Mouse (Mus musculus) lung, postnatal 0 days (tissue): ENCODE results near the gene C1qtnf2. TPM values are rescaled to one million over a fixed set of nuclear protein-coding genes. Genes with fewer than 3 reads are reported as not detected.

Source experiments
- ATAC-seq: fragments of 200-750 bp; cut with Nextera tagmentation; 2 replicates; pipeline ENCODE4 v1.8.0; 2017; ENCODE audit warnings: moderate library complexity
- DNase-seq: peaks from one replicate; pipeline ENCODE4 v3.0.0-alpha.2; 2016; ENCODE audit warnings: low spot score
- H3K27ac ChIP-seq: fragments of 300-500 bp; sonication (generic); 2 replicates; pipeline ENCODE4 v1.5.1; 2014; ENCODE audit warnings: antibody characterized with exemption, mild to moderate bottlenecking, low read length, mixed read lengths
- H3K27me3 ChIP-seq: fragments of 300-500 bp; sonication (generic); replicated peaks from 2 replicates; pipeline ENCODE4 v1.6.1; 2014; ENCODE audit warnings: low read length, mixed read lengths; ENCODE audit not compliant: insufficient read depth
- H3K36me3 ChIP-seq: fragments of 300-500 bp; sonication (generic); 2 replicates; pipeline ENCODE4 v1.6.1; 2014; ENCODE audit warnings: low read length, mixed read lengths; ENCODE audit not compliant: insufficient read depth
- H3K4me1 ChIP-seq: fragments of 300-500 bp; sonication (generic); 2 replicates; pipeline ENCODE4 v1.6.1; 2014; ENCODE audit warnings: antibody characterized with exemption, low read depth, low read length, mixed read lengths; ENCODE audit not compliant: insufficient read depth
- H3K4me2 ChIP-seq: fragments of 300-500 bp; sonication (generic); replicated peaks from 2 replicates; pipeline ENCODE4 v1.6.1; 2014; ENCODE audit warnings: low read depth, mild to moderate bottlenecking, low read length, moderate library complexity, mixed read lengths
- H3K4me3 ChIP-seq: fragments of 300-500 bp; sonication (generic); 2 replicates; pipeline ENCODE4 v1.5.1; 2014; ENCODE audit warnings: low read depth, low read length
- H3K9ac ChIP-seq: fragments of 300-500 bp; sonication (generic); replicated peaks from 2 replicates; pipeline ENCODE4 v1.6.1; 2014; ENCODE audit warnings: low read depth, mild to moderate bottlenecking
- H3K9me3 ChIP-seq: fragments of 300-500 bp; sonication (generic); 2 replicates; pipeline ENCODE4 v1.6.1; 2016; ENCODE audit warnings: low read length, mixed read lengths
- CTCF ChIP-seq: IDR thresholded peaks from 2 replicates; pipeline ENCODE4 v1.5.1; 2016; ENCODE audit warnings: antibody characterized with exemption, mild to moderate bottlenecking
- EP300 ChIP-seq: IDR thresholded peaks from 2 replicates; pipeline ENCODE4 v1.6.1; 2016; ENCODE audit warnings: antibody characterized with exemption, mild to moderate bottlenecking, control low read depth
- WGBS: fragments of 180-500 bp; shearing (Covaris S2); extraction: QIAGEN DNeasy Blood & Tissue Kit; methylation state at CpG from one replicate; pipeline ENCODE4 v1.1.7; 2014; 5-methylcytosine and 5-hydroxymethylcytosine counted together
- polyA plus RNA-seq: library from polyadenylated mRNA; unstranded; fragments of >200 nt; fragmentation: Nextera tagmentation; extraction: Ambion mirVana; gene quantifications from 2 replicates; pipeline ENCODE4 v1.2.1, GENCODE M21; 2015

Gene C1qtnf2
- polyA plus RNA-seq, 1 experiment from 2014 or later = 9.2 TPM

DNA sequence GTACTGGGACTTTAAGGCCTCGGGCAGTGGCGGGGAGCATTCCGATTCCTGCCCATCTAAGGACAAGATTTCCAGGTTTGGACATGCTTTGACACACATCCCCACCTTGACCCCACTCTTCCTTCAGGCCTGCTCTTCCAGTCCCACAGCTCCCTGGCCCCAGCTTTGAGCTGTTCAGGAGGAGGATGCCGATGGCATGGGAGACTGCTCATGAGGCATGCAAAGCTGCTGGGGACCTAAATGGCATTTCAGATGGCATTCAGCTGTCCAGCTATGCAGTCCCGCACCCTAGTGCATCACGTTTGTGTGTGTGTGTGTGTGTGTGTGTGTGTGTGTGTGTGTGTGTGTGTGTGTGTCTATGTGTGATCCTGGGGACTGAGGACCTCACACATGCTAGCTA is 63.0 kb downstream of the C1qtnf2 start:
- H3K36me3 ChIP-seq = no peaks in the 10 kb centered on the region
- TF ChIP-seq EP300 = no peak
- TF ChIP-seq CTCF = no peak
- 77% methylated on average over 6 of the region's 6 CpGs for WGBS
- no peaks in the 10 kb centered on the region for H3K4me1 ChIP-seq
- ATAC-seq = no peak
- no peak overlapping the region for H3K4me3 ChIP-seq
- no peak overlapping the region for H3K4me2 ChIP-seq
- no peak for DNase-seq
- H3K27ac ChIP-seq = no peak overlapping the region
- H3K27me3 ChIP-seq = no peaks in the 10 kb centered on the region
- H3K9ac ChIP-seq = no peak overlapping the region
- no peaks in the 10 kb centered on the region for H3K9me3 ChIP-seq

DNA sequence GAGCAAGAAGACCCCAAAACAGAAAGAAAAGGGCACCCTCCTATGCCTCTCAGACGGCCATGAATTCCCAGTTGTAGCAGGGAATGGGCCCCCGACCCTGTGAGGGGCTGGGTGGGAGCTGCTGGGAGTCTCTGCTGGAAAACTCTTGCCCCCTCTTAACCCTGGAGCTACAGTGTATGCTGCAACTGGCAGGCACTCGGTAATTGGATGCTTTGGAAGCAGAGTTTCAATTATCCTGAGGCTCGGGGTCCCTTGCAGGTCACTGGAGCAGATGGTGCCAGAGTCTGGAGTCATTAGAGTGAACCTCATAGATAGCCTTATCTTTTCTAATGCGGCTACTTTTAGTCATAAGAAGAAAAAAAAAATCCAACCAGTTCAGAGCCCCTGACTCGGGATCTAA is 65.8 kb downstream of the C1qtnf2 start:
- Histone ChIP-seq H3K27me3 (no peaks in the 10 kb centered on the region), H3K9ac (no peak overlapping the region), H3K4me2 (no peak overlapping the region), H3K4me3 (no peak overlapping the region), H3K9me3 (no peaks in the 10 kb centered on the region), H3K27ac (no peak overlapping the region), H3K4me1 (no peaks in the 10 kb centered on the region), H3K36me3 (no peaks in the 10 kb centered on the region)
- no peak for ATAC-seq
- DNase-seq = no peak
- 48% methylated on average over 6 of the region's 6 CpGs for WGBS
- TF ChIP-seq CTCF (no peak), EP300 (no peak)

Other genes with a start within 250 kb of the C1qtnf2 start
- gene Pttg1, start 48.0 kb upstream of the C1qtnf2 start, polyA plus RNA-seq = 124 and 130 TPM in 2 replicates
- gene Slu7, start 40.5 kb upstream of the C1qtnf2 start, polyA plus RNA-seq = 52.8 and 56.0 TPM in 2 replicates
- 6.5 and 9.4 TPM in 2 replicates for gene Ccnjl, start 54.5 kb downstream of the C1qtnf2 start, polyA plus RNA-seq
- gene 4933415A04Rik, start 112.8 kb downstream of the C1qtnf2 start, polyA plus RNA-seq = 2.9 and 3.9 TPM in 2 replicates
- gene Fabp6, start 127.3 kb downstream of the C1qtnf2 start, polyA plus RNA-seq = 0.47 TPM in 1 of 2 replicates, not detected in the other
- 14.2 and 17.0 TPM in 2 replicates for gene Pwwp2a, start 207.7 kb downstream of the C1qtnf2 start, polyA plus RNA-seq